Mouse (Mus musculus) liver, postnatal 0 days (tissue): Measurements from ENCODE around the gene Olfr110.
"Not testable (repeated sequence)": the region's sequence is repeated elsewhere in the genome, so short reads cannot be mapped to it uniquely, and the experiment has no call there.

Experiments
- CTCF ChIP-seq: sonication (generic); IDR thresholded peaks from 2 replicates; pipeline ENCODE4 v1.5.1; 2016; ENCODE audit warnings: antibody characterized with exemption, low read depth
- EP300 ChIP-seq: IDR thresholded peaks from 2 replicates; pipeline ENCODE4 v1.6.1; 2016; ENCODE audit warnings: antibody characterized with exemption, low read depth, mild to moderate bottlenecking

DNA sequence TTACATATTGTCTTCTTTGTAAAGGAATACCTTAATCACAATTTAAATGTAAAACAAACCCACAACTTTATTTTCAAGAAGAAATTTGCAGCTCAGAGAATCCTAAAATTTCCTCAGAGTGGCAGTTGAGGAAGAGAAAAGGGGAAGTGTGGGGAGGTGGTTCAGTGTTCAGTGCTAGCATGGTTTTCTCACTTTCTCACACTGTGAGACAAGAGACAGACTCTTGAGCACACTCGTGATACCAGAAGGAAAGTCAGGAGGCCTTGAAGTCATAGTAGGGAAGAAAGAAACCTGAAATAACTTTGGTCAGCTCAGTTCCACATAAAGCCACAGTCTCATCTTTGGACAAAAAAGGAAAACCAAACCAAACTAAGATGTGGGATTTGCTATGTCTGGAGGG is 33.2 kb downstream of the Olfr110 start:
- TF ChIP-seq EP300, CTCF: not testable (repeated sequence)
